Comparison of ENCODE assay signal across 23 mouse cellular contexts in genomic region chr8:86529714-86530113, GRCm38 (mm10). TPM values are rescaled to one million over a fixed set of nuclear protein-coding genes. Genes with fewer than 3 reads are reported as not detected.
DNase-seq lines count a peak whose midpoint lies in the region; ATAC-seq lines count a peak whose summit lies in the region.
"Had no signal": no experiment of that assay in that cellular context is flagged by ENCODE, and none has a peak within 500 bp of the region (broad histone marks: within the 10 kb centered on the region; RNA-seq: fewer than 3 reads in every experiment).

No protein-coding gene starts in this region.

- H3K4me1 ChIP-seq in hindbrain, embryonic 15.5 days (replicated peaks) = no peaks in the 10 kb centered on the region; the same call in 1 of the 2 replicates
- no peaks in the 10 kb centered on the region for H3K4me1 ChIP-seq in hindbrain, embryonic 12.5 days
- peaks cover 12% of the 10 kb centered on the region for H3K4me1 ChIP-seq in neural tube, embryonic 13.5 days (replicated peaks)
- no peaks in the 10 kb centered on the region for H3K4me1 ChIP-seq in forebrain, embryonic 14.5 days (ENCODE audit: control insufficient read depth, insufficient read depth, low read length)
- H3K4me1 ChIP-seq: forebrain, embryonic 15.5 days had no signal

- no peaks in the 10 kb centered on the region for H3K9me3 ChIP-seq in hindbrain, embryonic 15.5 days
- no peaks in the 10 kb centered on the region for H3K9me3 ChIP-seq in hindbrain, embryonic 12.5 days (replicated peaks)
- H3K9me3 ChIP-seq in neural tube, embryonic 13.5 days = no peaks in the 10 kb centered on the region
- H3K9me3 ChIP-seq in forebrain, embryonic 14.5 days (replicated peaks; ENCODE audit: control insufficient read depth, low read length) = no peaks in the 10 kb centered on the region
- H3K9me3 ChIP-seq: embryonic facial prominence, embryonic 13.5 days; embryonic facial prominence, embryonic 15.5 days; forebrain, embryonic 10.5 days; forebrain, embryonic 12.5 days; forebrain, embryonic 15.5 days had no signal

- 0 out of 2 replicates have a peak overlapping the region, but pooled peaks have one; percentile 28 for H3K27ac ChIP-seq in hindbrain, embryonic 15.5 days (replicated peaks)
- no peak overlapping the region for H3K27ac ChIP-seq in hindbrain, embryonic 12.5 days
- H3K27ac ChIP-seq in neural tube, embryonic 13.5 days (replicated peaks) = peak overlapping the region; percentile 72; the same call in 1 of the 2 replicates
- H3K27ac ChIP-seq in forebrain, embryonic 14.5 days (ENCODE audit: low read depth, low read length) = no peak overlapping the region
- H3K27ac ChIP-seq: embryonic facial prominence, embryonic 13.5 days; embryonic facial prominence, embryonic 15.5 days; forebrain, embryonic 10.5 days; forebrain, embryonic 12.5 days; forebrain, embryonic 15.5 days had no signal

- DNase-seq in neural tube, embryonic 10.5 days (ENCODE audit: extremely low spot score, low spot score) = no peak
- peak; percentile 37 for DNase-seq in right cerebral cortex, postnatal 14 days
- no peak for DNase-seq in right cerebral cortex, postnatal 36 days (ENCODE audit: low spot score in 2 of 2)
- no peak for DNase-seq in forebrain, embryonic 14.5 days (ENCODE audit: low spot score)
- DNase-seq: adrenal gland, adult 2 months; adrenal gland, postnatal 10 days; adrenal gland, postnatal 25 days; cerebellum, adult 11 months; cerebellum, adult 8-10 months; cerebellum, adult 9-11 months; cerebellum, postnatal 36 days; embryo, embryonic 11 days had no signal

- H3K9ac ChIP-seq in hindbrain, embryonic 15.5 days = no peak overlapping the region
- H3K9ac ChIP-seq in hindbrain, embryonic 12.5 days = no peak overlapping the region
- no peak overlapping the region for H3K9ac ChIP-seq in neural tube, embryonic 13.5 days
- no peak overlapping the region for H3K9ac ChIP-seq in forebrain, embryonic 14.5 days (ENCODE audit: low read length)
- H3K9ac ChIP-seq: embryonic facial prominence, embryonic 13.5 days; embryonic facial prominence, embryonic 15.5 days; forebrain, embryonic 12.5 days; forebrain, embryonic 15.5 days had no signal

- H3K27me3 ChIP-seq in hindbrain, embryonic 15.5 days = no peaks in the 10 kb centered on the region
- H3K27me3 ChIP-seq in hindbrain, embryonic 12.5 days = no peaks in the 10 kb centered on the region
- H3K27me3 ChIP-seq in neural tube, embryonic 13.5 days = peaks cover 5% of the 10 kb centered on the region; the same call in 1 of the 2 replicates
- H3K27me3 ChIP-seq in forebrain, embryonic 14.5 days (replicated peaks; ENCODE audit: control insufficient read depth, insufficient read depth, low read length) = no peaks in the 10 kb centered on the region
- H3K27me3 ChIP-seq: embryonic facial prominence, embryonic 13.5 days; embryonic facial prominence, embryonic 15.5 days; forebrain, embryonic 12.5 days; forebrain, embryonic 15.5 days had no signal

- H3K4me3 ChIP-seq in hindbrain, embryonic 15.5 days = no peak overlapping the region
- no peak overlapping the region for H3K4me3 ChIP-seq in hindbrain, embryonic 12.5 days
- no peak overlapping the region for H3K4me3 ChIP-seq in neural tube, embryonic 13.5 days
- H3K4me3 ChIP-seq in forebrain, embryonic 14.5 days (ENCODE audit: low read depth, low read length) = no peak overlapping the region
- H3K4me3 ChIP-seq: embryonic facial prominence, embryonic 13.5 days; embryonic facial prominence, embryonic 15.5 days; erythroblast, embryonic 14.5 days; forebrain, embryonic 10.5 days; forebrain, embryonic 12.5 days; forebrain, embryonic 15.5 days had no signal

- H3K4me2 ChIP-seq in hindbrain, embryonic 15.5 days = no peak overlapping the region
- H3K4me2 ChIP-seq in hindbrain, embryonic 12.5 days (replicated peaks) = no peak overlapping the region
- no peak overlapping the region for H3K4me2 ChIP-seq in neural tube, embryonic 13.5 days
- no peak overlapping the region for H3K4me2 ChIP-seq in forebrain, embryonic 14.5 days (ENCODE audit: low read length)
- H3K4me2 ChIP-seq: embryonic facial prominence, embryonic 13.5 days; embryonic facial prominence, embryonic 15.5 days; forebrain, embryonic 12.5 days; forebrain, embryonic 15.5 days had no signal

- WGBS in hindbrain, embryonic 15.5 days = 73% methylated on average over 2 of the region's 2 CpGs
- WGBS in hindbrain, embryonic 12.5 days = 69% methylated on average over 2 of the region's 2 CpGs
- 89% methylated on average over 2 of the region's 2 CpGs for WGBS in neural tube, embryonic 13.5 days
- WGBS in forebrain, embryonic 14.5 days = 89% methylated on average over 2 of the region's 2 CpGs

- no peak for ATAC-seq in hindbrain, embryonic 15.5 days (ENCODE audit: low FRiP score, low read depth)
- ATAC-seq in hindbrain, embryonic 12.5 days (ENCODE audit: low FRiP score) = no peak
- no peak for ATAC-seq in neural tube, embryonic 13.5 days (ENCODE audit: low read depth)
- no peak for ATAC-seq in forebrain, embryonic 14.5 days
- ATAC-seq: forebrain, embryonic 15.5 days had no signal

- no peaks in the 10 kb centered on the region for H3K36me3 ChIP-seq in hindbrain, embryonic 15.5 days
- H3K36me3 ChIP-seq in hindbrain, embryonic 12.5 days = no peaks in the 10 kb centered on the region
- H3K36me3 ChIP-seq in neural tube, embryonic 13.5 days = no peaks in the 10 kb centered on the region
- H3K36me3 ChIP-seq in forebrain, embryonic 14.5 days (ENCODE audit: control insufficient read depth, insufficient read depth, low read length) = no peaks in the 10 kb centered on the region
- H3K36me3 ChIP-seq: embryonic facial prominence, embryonic 13.5 days; embryonic facial prominence, embryonic 15.5 days; forebrain, embryonic 10.5 days; forebrain, embryonic 12.5 days; forebrain, embryonic 15.5 days had no signal

RNA-seq across cellular contexts. Expression of gene Abcc12, which starts 50.8 kb away (rescaled TPM):
- 0.05 and 0.23 TPM in 2 replicates for polyA plus RNA-seq in hindbrain, embryonic 15.5 days (2015; fragmentation: Nextera tagmentation; extraction: Ambion mirVana)
- polyA plus RNA-seq in hindbrain, embryonic 12.5 days (2016; fragmentation: Nextera tagmentation; extraction: Ambion mirVana) = 0.05 TPM in 1 of 2 replicates, not detected in the other
- 0.11 and 0.12 TPM in 2 replicates for polyA plus RNA-seq in neural tube, embryonic 13.5 days (2015; fragmentation: Nextera tagmentation; extraction: Ambion mirVana)
- polyA plus RNA-seq in forebrain, embryonic 14.5 days (2014; fragmentation: Nextera tagmentation; extraction: Ambion mirVana) = 0.19 and 0.32 TPM in 2 replicates
- polyA plus RNA-seq: C2C12; embryonic facial prominence, embryonic 11.5 days; erythroblast, embryonic 14.5 days; forebrain, embryonic 10.5 days; forebrain, embryonic 12.5 days had no signal

Comparison
In these comparisons a context has a peak if more than half of its experiments do, and no peak if none do; other contexts are left out.
1. H3K27ac ChIP-seq: peak in hindbrain, embryonic 15.5 days (single experiment) and neural tube, embryonic 13.5 days (single experiment); none in hindbrain, embryonic 12.5 days (single experiment) and forebrain, embryonic 14.5 days (single experiment).